Mouse (Mus musculus): ENCODE results near the gene Ncoa6. TPM values are rescaled to one million over a fixed set of nuclear protein-coding genes. Genes with fewer than 3 reads are reported as not detected.
"Not testable (repeated sequence)": the region's sequence is repeated elsewhere in the genome, so short reads cannot be mapped to it uniquely, and the experiment has no call there.

The Ncoa6 gene
- 10 to 100 TPM; 67.5 to 70.5 TPM for total RNA-seq (2021)
- long read RNA-seq, partial matches to known transcripts, result 6 of 26 reads
- long read RNA-seq, other reads (novel, unspliced or antisense), result 19 of 26 reads

GRCm38 (mm10) chr2:155473570-155474088, at the start of gene Ncoa6:
Gene Ncoa6, minus strand, starts transcription at chr2:155473894.
- DNase-seq (ENCODE audit: low spot score in 2 of 2), result peak; percentile 63 to 76

GRCm38 (mm10) chr2:155518531-155519270, 45.0 kb upstream of the Ncoa6 start:
- no peak for DNase-seq (ENCODE audit: low spot score in 2 of 2)

GRCm38 (mm10) chr2:155517455-155518423, 44.0 kb upstream of the Ncoa6 start, which contains the start of the genes Acss2 and Ggt7:
Gene Acss2, plus strand, starts transcription at chr2:155517948.
Gene Ggt7, minus strand, starts transcription at chr2:155518237.
- DNase-seq (ENCODE audit: low spot score in 2 of 2), result peak; percentile 97 to 98

GRCm38 (mm10) chr2:155515941-155516340, 42.2 kb upstream of the Ncoa6 start:
- peak; percentile 78 to 81 for DNase-seq (ENCODE audit: low spot score in 2 of 2)

- peak; percentile 81 to 88 for DNase-seq (ENCODE audit: low spot score in 2 of 2)
These were observed 41.0 kb upstream of the Ncoa6 start for GRCm38 (mm10) chr2:155514666-155515065.

- DNase-seq (ENCODE audit: low spot score in 2 of 2), result peak; percentile 34 to 41
These were observed 39.8 kb upstream of the Ncoa6 start for GRCm38 (mm10) chr2:155513543-155513942.

- peak in 1 of 2 experiments; percentile 48 for DNase-seq (ENCODE audit: low spot score in 2 of 2)
These were observed 38.8 kb upstream of the Ncoa6 start for GRCm38 (mm10) chr2:155512479-155512878.

- no peak for DNase-seq (ENCODE audit: low spot score in 2 of 2)
These were observed 34.2 kb upstream of the Ncoa6 start for GRCm38 (mm10) chr2:155507721-155508470.

GRCm38 (mm10) chr2:155505811-155506210, 32.1 kb upstream of the Ncoa6 start:
- no peak for DNase-seq (ENCODE audit: low spot score in 2 of 2)

GRCm38 (mm10) chr2:155504440-155505355, 31.0 kb upstream of the Ncoa6 start:
- peak in 1 of 2 experiments; percentile 34 for DNase-seq (ENCODE audit: low spot score in 2 of 2)

GRCm38 (mm10) chr2:155502596-155502995, 28.9 kb upstream of the Ncoa6 start:
- DNase-seq (ENCODE audit: low spot score in 2 of 2), result no peak

GRCm38 (mm10) chr2:155490998-155491397, 17.3 kb upstream of the Ncoa6 start:
- DNase-seq (ENCODE audit: low spot score in 2 of 2), result no peak

- DNase-seq (ENCODE audit: low spot score in 2 of 2), result peak; percentile 43 to 61
These were observed 8.3 kb upstream of the Ncoa6 start for GRCm38 (mm10) chr2:155482021-155482420.

- peak; percentile 38 to 52 for DNase-seq (ENCODE audit: low spot score in 2 of 2)
These were observed 774 bp downstream of the Ncoa6 start for GRCm38 (mm10) chr2:155472671-155473569.

GRCm38 (mm10) chr2:155466861-155467260, 6.8 kb downstream of the Ncoa6 start:
- DNase-seq (ENCODE audit: low spot score in 2 of 2), result no peak

- peak; percentile 23 to 37 for DNase-seq (ENCODE audit: low spot score in 2 of 2)
These were observed 20.1 kb downstream of the Ncoa6 start for GRCm38 (mm10) chr2:155453591-155453990.

GRCm38 (mm10) chr2:155451256-155451655, 22.4 kb downstream of the Ncoa6 start:
- DNase-seq (ENCODE audit: low spot score in 2 of 2), result no peak

GRCm38 (mm10) chr2:155447906-155448305, 25.8 kb downstream of the Ncoa6 start:
- not testable (repeated sequence) for DNase-seq (ENCODE audit: low spot score in 2 of 2)

All from layer of hippocampus, postnatal 10 days (tissue).